Mouse (Mus musculus) right cerebral cortex, postnatal 25 days (tissue): ENCODE results near the gene Ttll1.
"Not testable (repeated sequence)": the region's sequence is repeated elsewhere in the genome, so short reads cannot be mapped to it uniquely, and the experiment has no call there.

Experiments
- DNase-seq: peaks from one replicate; pipeline ENCODE4 v3.0.0; 2022

The Ttll1 gene

DNA sequence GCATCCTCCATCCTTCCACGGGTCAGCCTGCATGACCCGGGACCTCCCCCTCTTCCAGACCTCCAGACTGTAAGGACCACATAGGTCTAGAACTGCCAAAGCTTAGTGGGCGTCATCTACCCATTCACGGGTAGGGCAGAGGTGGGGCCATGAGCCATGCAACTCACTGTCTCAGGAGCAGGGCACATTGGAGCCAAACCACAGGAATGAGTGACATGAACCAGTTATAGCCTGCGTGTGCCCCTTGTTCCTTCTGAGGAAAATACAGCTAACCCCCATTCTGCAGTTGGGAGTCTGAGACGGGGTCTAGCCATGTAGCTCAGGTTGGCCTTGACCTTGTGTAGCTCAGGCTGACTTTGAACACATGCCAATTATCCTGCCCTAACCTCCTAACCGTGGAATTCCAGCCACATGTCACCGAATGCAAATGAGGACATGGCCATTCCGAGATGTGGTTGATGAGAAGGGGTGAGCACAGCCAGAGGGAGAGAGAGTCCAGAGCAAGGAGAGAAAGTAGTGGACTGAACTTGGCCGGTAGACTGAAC, 29.4 kb downstream of the Ttll1 start:
- no peak for DNase-seq

DNA sequence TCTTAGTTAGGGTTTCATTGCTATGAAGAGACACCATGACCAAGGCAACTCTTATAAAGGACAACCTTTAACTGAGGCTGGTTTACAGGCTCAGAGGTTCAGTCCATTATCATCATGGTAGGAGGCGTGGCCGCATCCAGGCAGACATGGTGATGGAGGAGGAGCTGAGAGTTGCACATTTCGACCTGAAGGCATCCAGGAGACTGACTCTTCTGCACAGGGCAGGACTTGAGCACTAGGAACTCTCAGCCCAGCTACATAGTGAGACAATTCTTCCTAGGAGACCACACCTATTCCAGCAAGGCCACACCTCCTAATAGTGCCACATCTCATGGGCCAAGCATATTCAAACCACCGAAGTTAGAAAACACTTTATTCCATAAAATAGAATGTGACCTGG, 30.9 kb downstream of the Ttll1 start:
- no peak for DNase-seq

DNA sequence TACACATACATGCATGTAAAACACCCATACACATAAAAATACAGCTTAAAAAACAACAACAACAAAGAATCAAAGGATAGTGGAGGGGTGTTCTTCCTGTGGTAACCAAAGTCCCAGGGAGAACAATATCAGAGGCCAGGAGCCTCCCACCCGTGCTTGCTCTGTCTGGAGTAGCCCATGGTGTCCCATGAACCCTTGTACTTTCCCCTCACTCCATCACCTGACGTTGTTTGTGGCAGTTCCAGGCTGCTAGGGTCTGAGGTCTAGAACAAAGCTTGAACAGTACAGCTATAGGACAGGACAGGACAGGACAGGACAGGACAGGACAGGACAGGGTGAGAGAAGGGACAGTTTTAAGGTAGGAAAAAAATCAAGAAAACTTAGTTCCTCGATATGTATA, 32.6 kb downstream of the Ttll1 start:
- no peak for DNase-seq

DNA sequence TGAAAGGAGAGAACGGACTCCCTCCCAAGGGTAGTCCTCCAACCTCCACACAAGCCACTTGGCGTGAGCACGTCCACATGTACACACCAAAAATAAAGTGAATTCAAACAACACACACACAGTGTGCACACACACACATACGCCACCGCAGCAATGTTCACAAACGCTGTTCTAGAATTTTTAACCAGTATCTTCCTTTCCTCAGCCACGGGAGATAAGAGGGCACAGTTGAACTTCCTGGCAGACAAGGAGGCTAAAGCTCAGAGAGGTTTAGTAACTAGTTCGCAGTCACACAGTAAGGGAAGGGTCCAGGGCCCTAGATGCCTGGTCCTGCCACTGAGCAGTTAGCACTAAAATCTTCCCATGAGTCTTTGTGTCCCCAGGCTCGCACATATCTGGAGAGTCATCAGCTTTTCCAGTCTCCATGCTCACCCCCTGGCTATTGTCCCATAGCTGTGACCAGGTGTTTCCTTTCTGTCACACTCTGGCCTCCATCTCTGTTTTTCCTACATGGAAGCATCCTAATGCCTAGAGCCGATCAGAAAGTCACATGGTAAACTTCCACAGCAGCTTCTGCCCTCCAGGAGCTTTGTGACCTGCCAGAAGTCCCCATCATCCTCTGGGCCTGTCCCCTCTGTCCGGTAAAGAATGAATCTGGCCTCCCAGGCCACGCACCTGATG, 34.0 kb downstream of the Ttll1 start:
- DNase-seq: no peak

DNA sequence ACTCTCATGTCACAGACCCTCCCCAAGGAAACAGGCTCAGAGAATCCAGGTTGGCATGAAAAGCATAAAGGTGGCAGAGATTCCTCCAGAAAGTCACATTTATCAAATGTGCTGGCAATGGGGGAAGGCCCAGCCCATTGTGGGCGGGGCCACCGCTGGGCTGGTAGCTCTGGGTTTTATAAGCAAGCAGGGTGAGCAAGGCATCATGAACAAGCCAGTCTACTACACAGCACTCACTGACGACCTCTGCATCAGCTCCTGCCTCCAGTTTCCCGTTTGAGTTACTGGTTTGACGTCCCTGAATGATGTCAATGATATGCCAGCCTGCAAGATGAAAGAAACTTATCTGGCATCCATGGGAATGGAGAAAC, 36.2 kb downstream of the Ttll1 start:
- no peak for DNase-seq

DNA sequence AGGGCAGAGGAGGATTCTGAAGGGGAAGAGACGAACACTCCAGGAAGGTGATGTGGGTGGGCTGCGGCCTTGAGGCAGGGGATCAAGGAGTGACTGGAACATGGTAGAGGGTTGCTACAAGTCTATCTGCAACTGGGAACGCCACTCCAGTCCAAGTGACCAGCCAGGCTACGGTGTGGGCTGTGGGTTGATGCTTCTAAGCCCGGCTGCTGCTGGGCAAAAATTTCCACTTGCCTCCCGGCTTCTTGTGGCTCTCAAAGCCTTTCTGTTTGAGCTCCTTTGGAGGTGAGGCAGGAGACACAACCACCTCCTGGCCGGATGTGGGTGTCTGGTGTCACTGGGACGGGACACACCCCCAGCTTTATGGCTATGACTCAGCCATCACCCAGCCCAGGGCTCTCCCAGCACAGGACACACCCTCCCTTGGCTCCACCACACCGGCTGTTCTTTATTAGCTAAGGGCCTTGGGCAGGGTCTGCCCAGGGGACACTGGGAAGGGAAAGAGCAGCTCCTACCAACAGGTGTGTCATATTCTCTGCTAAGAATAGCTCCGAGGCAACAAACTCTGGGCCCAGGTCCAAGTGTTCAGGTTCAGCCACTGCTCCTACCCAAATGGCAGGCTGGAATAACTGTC, 36.7 kb downstream of the Ttll1 start:
- no peak for DNase-seq

DNA sequence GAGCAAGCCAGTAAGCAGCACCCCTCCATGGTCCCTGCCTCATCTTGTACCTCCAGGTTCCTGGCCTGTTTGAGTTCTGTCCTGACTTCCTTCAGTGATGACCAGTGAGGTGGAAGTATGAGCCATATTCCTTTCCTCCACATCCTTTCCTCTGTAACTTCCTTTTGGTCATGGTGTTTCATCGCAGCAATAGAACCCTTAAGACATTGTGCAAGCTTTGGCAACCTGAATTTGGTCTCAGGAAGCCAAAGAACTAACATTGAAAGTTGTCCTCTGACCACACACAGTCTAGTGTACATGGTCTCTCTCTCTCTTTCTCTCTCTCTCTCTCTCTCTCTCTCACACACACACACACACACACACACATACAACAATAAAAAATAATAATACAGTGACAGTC, 37.4 kb downstream of the Ttll1 start:
- DNase-seq: no peak

DNA sequence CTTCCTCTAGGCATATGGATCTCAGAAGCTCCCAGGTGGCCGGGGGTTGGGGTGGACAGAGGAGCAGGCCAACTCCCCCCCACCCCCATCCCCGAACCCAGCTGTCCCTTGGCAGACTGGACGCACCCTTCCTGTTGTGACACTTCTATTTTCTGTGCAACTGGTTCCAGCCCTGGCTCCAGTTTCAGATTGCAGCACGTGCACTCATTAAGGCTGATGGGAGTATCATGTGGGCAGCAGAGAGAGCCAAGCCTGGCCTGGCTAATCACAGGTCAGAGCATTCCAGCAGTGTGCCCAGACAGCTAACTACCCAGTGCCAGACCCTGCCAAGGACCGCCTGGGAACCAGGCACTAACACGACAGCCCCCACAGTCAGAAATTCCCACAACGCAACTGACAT, 39.2 kb downstream of the Ttll1 start:
- no peak for DNase-seq

DNA sequence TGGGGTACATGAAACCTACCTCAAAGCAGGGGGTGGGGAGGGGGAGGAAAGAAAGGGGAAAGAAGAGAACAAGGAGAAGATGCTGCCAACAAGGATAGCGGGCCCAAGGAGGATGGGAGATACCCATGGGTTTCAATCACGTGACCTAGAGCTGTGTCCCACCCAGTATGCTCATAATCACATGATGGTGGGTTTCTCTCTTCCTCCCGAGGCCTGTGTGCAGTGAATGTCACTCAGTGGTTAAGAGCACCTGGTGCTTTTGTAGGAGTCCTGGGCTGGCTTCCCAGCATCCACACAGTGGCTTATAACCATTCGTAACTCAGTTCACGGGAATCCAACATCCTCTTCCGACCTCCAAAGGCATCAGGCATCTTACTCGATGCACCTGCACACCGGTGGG, 40.2 kb downstream of the Ttll1 start:
- DNase-seq: no peak

DNA sequence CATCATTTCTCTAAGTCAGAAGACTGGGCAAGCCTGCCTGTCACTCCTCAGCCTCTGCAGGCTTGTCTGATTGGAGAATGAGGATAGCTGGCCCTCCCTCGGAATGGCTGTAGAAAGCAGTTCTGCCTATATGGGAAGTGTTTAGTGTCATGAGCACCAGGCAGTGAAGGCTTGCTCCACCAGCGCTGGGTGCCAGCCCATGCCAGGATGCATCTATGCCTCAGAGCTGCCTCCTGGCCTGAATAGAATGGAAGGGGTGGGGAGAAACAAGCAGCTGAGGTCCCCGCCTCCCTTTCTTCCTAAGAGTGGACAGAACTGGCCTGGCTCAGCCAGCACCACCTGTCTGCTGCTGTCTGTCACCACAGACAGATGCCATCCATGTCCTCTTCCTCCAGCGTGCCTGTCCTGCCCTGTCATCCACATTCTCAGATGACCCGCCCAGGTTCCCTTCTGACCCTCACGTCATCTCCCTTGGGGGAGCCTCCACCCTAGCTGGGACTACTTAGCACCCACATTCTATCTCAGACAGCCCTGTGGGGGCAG, 41.3 kb downstream of the Ttll1 start:
- no peak for DNase-seq

DNA sequence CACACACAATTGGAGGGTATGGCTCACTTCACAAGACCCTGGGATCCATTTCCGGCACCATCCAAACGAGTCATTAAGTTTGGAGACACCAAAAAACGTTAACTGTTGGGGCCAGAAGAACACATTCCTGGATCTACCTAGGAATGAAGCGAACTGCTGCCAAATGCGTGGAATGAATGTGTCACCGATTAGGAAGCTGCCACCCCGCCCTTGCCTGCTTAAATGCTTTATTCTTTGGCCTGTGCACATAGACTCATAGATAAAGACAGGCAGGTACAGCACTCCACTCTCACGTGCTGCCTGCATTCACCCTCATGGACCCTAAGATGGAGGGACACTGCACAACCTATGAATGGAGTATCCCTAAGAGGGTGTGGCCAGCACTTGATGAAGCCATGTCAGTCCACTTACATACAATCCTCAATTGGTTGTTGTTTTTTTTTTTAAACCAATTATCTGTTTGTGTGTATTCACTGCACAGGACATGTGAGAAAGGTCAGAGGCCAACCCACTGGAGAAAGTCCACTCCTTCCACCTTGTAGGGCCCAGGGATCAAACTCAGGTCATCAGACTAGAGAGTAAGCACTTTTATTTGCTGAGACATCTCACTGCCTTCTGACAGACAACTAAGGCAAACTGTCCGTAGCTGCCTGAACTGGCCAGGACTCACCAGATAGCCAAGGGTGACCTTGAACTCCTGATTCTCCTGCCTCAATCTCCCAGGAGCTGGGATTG, 43.3 kb downstream of the Ttll1 start:
- DNase-seq: no peak

DNA sequence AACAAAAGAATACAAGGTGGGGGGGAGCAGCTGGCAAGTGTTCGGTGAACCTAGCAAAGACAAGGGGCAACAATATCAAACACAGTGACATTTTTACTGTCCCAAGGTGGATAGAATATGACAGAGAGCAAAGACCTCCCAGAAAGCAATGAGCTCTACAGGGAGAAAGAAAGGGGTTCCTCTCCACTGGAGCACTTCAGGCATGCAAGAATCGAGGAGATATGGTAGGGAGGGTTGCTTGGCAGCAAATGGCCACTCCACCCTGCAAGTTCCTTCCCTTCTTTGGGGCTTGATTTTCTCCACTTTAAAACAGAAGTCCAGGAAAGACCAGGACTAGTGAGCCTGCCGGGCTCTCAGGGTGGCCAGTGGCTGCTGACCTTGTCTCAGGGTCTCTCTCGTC, 44.4 kb downstream of the Ttll1 start:
- no peak for DNase-seq

DNA sequence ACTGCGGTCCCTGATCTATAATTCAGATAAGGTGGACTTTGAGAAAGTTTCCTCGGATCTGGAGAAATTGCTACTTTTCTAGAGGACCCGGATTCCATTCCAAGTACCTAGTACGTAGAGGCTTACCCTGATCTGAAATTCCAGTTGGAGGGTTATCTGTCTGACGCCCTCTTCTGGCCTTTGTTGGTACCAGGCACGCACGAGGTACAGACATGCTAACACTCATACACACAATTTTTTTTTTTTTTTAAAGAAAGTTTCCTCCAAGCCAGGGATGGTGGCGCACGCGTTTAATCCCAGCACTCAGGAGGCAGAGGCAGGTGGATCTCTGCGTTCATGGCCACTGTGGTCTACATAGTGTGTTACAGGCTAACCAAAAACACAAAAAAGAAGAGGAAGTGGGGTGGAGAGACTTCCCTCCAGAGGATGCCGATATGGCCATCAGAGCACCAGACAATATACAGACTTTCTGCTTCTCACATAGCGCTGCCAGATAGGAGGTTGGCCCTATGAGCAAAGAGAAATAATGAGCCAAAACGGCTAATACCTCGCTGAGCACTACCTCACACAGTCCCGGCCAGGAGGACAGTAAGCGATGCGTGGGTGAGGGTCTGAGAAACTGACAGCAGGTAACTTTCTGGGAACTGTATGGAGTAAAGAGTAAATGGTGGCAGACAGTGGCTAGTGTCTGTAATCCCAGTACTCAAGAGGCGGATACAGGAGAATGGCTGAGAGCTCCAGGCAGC, 45.6 kb downstream of the Ttll1 start:
- no peak for DNase-seq

DNA sequence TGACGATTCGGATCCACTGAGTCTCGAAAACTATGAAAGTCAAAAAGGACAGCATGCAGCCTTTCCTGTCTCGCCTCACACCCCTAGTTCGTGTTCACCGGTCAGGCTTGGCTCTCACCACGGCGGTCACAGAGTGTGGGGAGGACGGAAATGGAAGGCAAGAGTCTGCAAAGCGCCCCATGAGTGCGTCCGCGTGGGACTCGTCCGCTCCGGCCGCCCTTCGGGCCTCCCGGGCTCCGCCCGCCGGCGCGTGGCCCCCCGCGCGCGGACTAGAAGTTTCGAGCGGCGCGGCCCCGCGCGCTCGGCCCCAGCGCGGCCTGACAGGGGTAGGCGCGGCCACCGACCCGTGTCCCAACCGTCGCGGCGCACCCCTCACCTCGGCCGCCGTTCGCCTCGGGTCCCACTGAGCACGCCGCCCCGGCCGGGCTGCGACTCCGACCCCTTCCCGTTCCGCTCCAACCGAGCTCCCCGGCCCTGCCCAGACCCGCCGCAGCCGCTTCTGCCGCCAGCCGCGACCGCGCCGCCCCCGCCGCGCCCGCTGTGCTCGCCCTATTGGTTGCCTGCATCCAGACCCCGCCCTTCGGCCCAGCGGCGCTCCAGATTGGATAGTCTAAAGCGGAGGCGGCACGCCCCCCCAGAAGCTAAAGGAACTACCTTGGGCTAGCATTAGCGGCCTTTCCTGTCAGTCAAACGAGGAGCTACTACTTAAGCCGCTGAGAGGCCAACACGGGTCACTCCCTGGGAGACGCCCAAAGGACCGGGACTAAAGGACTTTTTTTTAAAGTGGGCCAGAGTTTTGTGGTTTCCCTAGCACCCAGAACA, 46.4 kb downstream of the Ttll1 start, which contains the start of gene Pacsin2:
TSS of gene Pacsin2 (minus strand) at position 524 of the 822 bp plus-strand sequence.
- DNase-seq: peak; percentile 96

DNA sequence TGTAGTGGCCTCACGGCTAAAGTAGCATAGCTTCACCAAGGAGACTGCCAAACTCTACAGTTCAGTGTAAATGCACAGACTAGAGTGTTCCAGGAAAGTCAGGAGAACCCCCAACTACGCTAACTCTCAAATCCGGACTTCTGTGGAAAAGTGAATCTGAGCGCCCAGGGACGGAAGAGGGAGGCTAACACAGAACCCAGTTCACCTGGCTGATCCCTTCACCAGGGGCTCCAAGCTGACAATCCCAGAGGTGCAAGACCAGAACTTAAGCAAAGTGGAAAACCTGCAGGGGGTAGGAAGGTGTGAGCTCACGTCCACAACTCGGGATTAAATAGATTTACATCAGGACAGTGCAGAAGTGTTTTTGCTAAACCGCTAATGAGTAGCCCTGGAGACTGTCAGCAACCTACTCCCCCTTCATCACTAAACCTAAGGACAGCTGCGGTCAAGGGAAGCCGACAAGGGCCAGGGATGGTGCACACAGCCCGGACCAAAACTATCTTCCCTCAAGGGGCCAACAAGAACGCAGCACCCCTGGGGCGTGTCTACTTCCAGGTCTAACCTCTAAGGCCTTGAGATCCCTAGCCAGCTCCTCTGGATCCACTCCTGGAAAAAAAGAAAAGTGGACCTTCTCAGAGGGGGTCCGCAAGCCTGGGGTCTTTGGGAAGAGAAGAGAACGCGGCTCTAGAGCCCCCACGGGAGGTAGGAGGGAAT, 47.2 kb downstream of the Ttll1 start:
- DNase-seq: no peak

DNA sequence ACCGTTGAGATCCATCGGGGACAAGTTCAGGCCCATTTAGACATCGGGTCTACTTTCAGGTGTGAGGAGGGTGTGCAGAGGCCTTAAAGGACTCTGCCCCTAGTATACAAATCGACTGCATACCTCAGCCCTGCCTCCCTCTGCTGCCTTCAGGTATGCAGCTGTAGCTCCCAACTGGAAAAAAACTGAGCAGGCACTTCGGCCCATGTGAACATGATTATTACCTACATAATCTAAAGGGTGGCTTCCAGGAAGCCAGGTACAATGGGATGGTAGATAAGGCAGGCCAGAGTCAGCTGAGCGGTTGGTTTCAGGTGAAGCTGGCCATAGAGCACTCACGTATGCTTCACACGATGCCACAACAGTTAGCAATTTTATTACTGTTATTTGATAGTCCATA, 48.3 kb downstream of the Ttll1 start:
- not testable (repeated sequence) for DNase-seq

DNA sequence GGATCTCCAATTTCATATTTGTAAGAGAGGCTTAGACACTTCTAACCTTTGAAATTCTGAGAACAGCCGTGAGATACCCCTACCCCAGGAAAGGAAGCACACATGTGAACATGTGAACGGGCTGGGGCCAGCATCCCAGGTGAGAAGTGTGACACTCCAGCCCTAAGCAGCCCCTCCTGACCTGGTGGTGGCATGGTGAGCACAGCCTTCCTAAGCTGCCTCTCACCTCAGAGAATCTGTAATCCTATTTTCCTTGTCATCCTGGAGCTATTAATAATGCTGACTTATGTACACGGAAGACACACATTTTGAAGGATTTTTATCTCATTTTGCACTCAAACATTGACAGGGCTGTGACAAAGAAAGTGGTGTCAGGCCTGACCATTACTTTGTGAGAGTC, 49.8 kb downstream of the Ttll1 start:
- no peak for DNase-seq

DNA sequence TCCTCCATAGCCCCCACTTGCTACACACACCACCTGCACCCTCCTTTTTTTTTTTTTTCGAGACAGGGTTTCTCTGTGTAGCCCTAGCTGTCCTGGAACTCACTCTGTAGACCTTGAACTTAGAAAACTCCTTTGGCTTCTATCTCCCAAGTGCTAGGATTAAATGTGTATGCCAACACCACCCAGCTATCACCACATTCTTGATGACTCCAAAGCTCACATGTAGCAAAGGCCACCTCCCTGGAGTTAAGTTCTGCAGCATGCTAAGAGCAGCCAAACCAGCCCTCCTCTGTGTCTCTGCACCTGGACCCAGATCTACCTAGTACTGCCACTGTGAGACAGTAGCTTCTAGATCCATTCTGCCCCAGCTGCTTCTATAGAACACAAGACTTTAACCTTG, 53.2 kb downstream of the Ttll1 start:
- no peak for DNase-seq

DNA sequence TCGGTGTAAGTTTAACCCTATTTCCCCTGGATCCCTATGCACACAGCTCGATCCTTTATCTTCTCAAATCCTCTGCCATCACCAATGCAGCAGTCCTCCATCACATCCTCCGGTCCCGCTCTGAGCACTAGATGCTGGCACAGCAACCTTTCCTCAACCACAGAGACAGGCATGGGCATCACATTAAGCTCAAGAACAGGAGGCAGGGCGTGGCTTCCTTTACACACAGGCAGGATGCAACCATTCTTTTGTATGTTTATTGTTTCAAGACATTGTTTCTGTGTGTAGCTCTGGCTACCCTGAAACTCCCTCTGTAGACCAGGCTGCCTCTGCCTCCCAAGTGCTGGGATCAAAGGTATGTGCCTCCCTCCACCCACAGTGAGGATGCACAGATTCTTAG, 55.1 kb downstream of the Ttll1 start:
- no peak for DNase-seq

DNA sequence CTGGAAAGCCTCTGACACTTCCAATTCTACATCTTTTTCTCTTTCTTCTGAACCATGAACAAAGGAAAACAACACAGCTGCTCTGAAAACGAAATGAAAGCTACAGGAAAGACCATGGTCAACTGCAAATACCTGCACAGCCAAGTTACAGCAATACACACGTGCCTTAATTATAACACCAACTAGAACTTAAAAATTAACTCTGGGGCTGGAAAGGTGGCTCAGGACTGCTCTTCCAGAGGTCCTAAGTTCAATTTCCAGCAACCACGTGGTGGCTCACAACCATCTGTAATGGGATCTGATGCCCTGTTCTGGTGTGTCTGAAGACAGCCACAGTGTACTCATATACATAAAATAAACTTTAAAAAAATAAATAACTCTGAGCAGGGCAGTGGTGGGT, 55.7 kb downstream of the Ttll1 start:
- no peak for DNase-seq

DNA sequence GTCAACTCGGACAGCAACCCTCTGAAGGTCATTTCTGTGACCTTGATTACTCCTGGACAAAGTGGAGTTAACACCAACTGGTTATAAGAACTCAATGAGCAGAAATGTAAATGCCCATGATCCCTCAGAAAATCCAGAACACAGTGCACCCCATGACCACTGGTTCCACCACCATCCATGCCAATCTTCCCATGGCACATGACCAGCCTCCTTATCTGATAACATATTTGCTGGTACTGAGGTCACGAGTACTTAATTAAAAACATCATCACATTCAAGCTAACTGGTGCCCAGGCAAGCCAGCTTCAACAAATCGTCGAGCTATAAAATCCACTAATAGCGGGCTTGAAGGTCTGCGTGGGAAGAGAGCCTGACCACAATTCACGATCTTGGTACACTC, 56.3 kb downstream of the Ttll1 start:
- no peak for DNase-seq
